Mouse (Mus musculus): ENCODE results near the gene Thrap3. TPM values are rescaled to one million over a fixed set of nuclear protein-coding genes. Genes with fewer than 3 reads are reported as not detected.
A peak's percentile ranks its signal among the peaks of the same experiment; 100 is the strongest.

Gene Thrap3
- total and polyA plus RNA-seq, 3 experiments, result 37.9 to 118 (median 100) TPM

- Histone ChIP-seq H3K36me3 (ENCODE audit: control insufficient read depth, insufficient read depth, low read length) (peaks cover 15% of the 10 kb centered on the region), H3K79me2 (replicated peaks; ENCODE audit: control insufficient read depth, insufficient read depth, low read length) (peaks cover 4% of the 10 kb centered on the region; the same call in 1 of the 2 replicates), H3K9ac (ENCODE audit: low read depth, low read length) (no peak overlapping the region), H3K27me3 (ENCODE audit: control insufficient read depth, insufficient read depth, low read length) (no peaks in the 10 kb centered on the region), H3K27ac (peak overlapping the region; percentile 75), H3K4me1 (ENCODE audit: control insufficient read depth, insufficient read depth, low read length) (peaks cover 19% of the 10 kb centered on the region), H3K4me3 (no peak overlapping the region)
- intact Hi-C loops (cut with DNase I), result no loop called here
- 47% methylated on average over 6 of the region's 6 CpGs for WGBS
- peak; percentile 30 to 68 for DNase-seq
- TF ChIP-seq EP300 (IDR thresholded peaks at IDR 0.05; ENCODE audit: insufficient read depth, low read depth, low read length) (peak; percentile 79; the same call in 1 of the 2 replicates), CTCF (IDR thresholded peaks at IDR 0.05) (no peak), POLR2A (IDR thresholded peaks at IDR 0.05; ENCODE audit: insufficient read depth, low read depth, low read length) (0 out of 2 replicates have a peak, but pooled peaks have one; percentile 23)
These were observed 40.0 kb upstream of the Thrap3 start for GRCm38 (mm10) chr4:126242510-126242909.

- intact Hi-C loops (cut with DNase I), result no loop called here
- peaks cover 3% of the 10 kb centered on the region; the same call in 1 of the 2 replicates for H3K79me2 ChIP-seq (replicated peaks; ENCODE audit: control insufficient read depth, insufficient read depth, low read length)
- peaks cover 21% of the 10 kb centered on the region for H3K4me1 ChIP-seq (ENCODE audit: control insufficient read depth, insufficient read depth, low read length)
- H3K27me3 ChIP-seq (ENCODE audit: control insufficient read depth, insufficient read depth, low read length), result no peaks in the 10 kb centered on the region
- peak overlapping the region; percentile 75 for H3K27ac ChIP-seq
- peak in 1 of 2 experiments; percentile 46 for DNase-seq
- TF ChIP-seq EP300 (IDR thresholded peaks at IDR 0.05; ENCODE audit: insufficient read depth, low read depth, low read length), result no peak
- TF ChIP-seq CTCF (IDR thresholded peaks at IDR 0.05), result no peak
- TF ChIP-seq POLR2A (IDR thresholded peaks at IDR 0.05; ENCODE audit: insufficient read depth, low read depth, low read length), result no peak
- H3K36me3 ChIP-seq (ENCODE audit: control insufficient read depth, insufficient read depth, low read length), result peaks cover 15% of the 10 kb centered on the region
- no peak overlapping the region for H3K9ac ChIP-seq (ENCODE audit: low read depth, low read length)
- WGBS, result 12% methylated on average over 9 of the region's 9 CpGs
- no peak overlapping the region for H3K4me3 ChIP-seq
These were observed 39.4 kb upstream of the Thrap3 start for GRCm38 (mm10) chr4:126241956-126242355.

- intact Hi-C loops (cut with DNase I), result no loop called here
- 80% methylated on average over 13 of the region's 13 CpGs for WGBS
- Histone ChIP-seq H3K4me3 (no peak overlapping the region), H3K9ac (ENCODE audit: low read depth, low read length) (no peak overlapping the region), H3K27ac (peak overlapping the region; percentile 48), H3K4me1 (ENCODE audit: control insufficient read depth, insufficient read depth, low read length) (peaks cover 17% of the 10 kb centered on the region), H3K79me2 (replicated peaks; ENCODE audit: control insufficient read depth, insufficient read depth, low read length) (no peaks in the 10 kb centered on the region), H3K27me3 (ENCODE audit: control insufficient read depth, insufficient read depth, low read length) (no peaks in the 10 kb centered on the region), H3K36me3 (ENCODE audit: control insufficient read depth, insufficient read depth, low read length) (peaks cover 20% of the 10 kb centered on the region)
- DNase-seq, result peak in 1 of 2 experiments; percentile 20
- TF ChIP-seq CTCF (IDR thresholded peaks at IDR 0.05) (no peak), EP300 (IDR thresholded peaks at IDR 0.05; ENCODE audit: insufficient read depth, low read depth, low read length) (no peak), POLR2A (IDR thresholded peaks at IDR 0.05; ENCODE audit: insufficient read depth, low read depth, low read length) (no peak)
These were observed 37.4 kb upstream of the Thrap3 start for GRCm38 (mm10) chr4:126239862-126240475.

GRCm38 (mm10) chr4:126237721-126238242, 35.2 kb upstream of the Thrap3 start:
- peak; percentile 63 to 76 for DNase-seq
- intact Hi-C loops (cut with DNase I), result loop anchor here (1.0 kb wide), 1 partner anchor 19 kb away; the partner anchor contains the start of gene Map7d1
- TF ChIP-seq EP300 (IDR thresholded peaks at IDR 0.05; ENCODE audit: insufficient read depth, low read depth, low read length), result peak; percentile 58
- peak; percentile 58 for TF ChIP-seq CTCF (IDR thresholded peaks at IDR 0.05)
- no peak for TF ChIP-seq POLR2A (IDR thresholded peaks at IDR 0.05; ENCODE audit: insufficient read depth, low read depth, low read length)
- peaks cover 14% of the 10 kb centered on the region for H3K4me1 ChIP-seq (ENCODE audit: control insufficient read depth, insufficient read depth, low read length)
- H3K79me2 ChIP-seq (replicated peaks; ENCODE audit: control insufficient read depth, insufficient read depth, low read length), result no peaks in the 10 kb centered on the region
- peak overlapping the region; percentile 88 for H3K27ac ChIP-seq
- no peaks in the 10 kb centered on the region for H3K27me3 ChIP-seq (ENCODE audit: control insufficient read depth, insufficient read depth, low read length)
- H3K36me3 ChIP-seq (ENCODE audit: control insufficient read depth, insufficient read depth, low read length), result peaks cover 20% of the 10 kb centered on the region
- 22% methylated on average over 5 of the region's 5 CpGs for WGBS
- peak overlapping the region; percentile 48 for H3K9ac ChIP-seq (ENCODE audit: low read depth, low read length)
- no peak overlapping the region for H3K4me3 ChIP-seq

- Histone ChIP-seq H3K4me1 (ENCODE audit: control insufficient read depth, insufficient read depth, low read length) (peaks cover 8% of the 10 kb centered on the region), H3K79me2 (replicated peaks; ENCODE audit: control insufficient read depth, insufficient read depth, low read length) (no peaks in the 10 kb centered on the region), H3K36me3 (ENCODE audit: control insufficient read depth, insufficient read depth, low read length) (peaks cover 20% of the 10 kb centered on the region), H3K27me3 (ENCODE audit: control insufficient read depth, insufficient read depth, low read length) (no peaks in the 10 kb centered on the region), H3K4me3 (no peak overlapping the region), H3K9ac (ENCODE audit: low read depth, low read length) (peak overlapping the region; percentile 60), H3K27ac (peak overlapping the region; percentile 88)
- WGBS, result 59% methylated on average over 62 of the region's 63 CpGs
- TF ChIP-seq POLR2A (IDR thresholded peaks at IDR 0.05; ENCODE audit: insufficient read depth, low read depth, low read length) (no peak), EP300 (IDR thresholded peaks at IDR 0.05; ENCODE audit: insufficient read depth, low read depth, low read length) (no peak), CTCF (IDR thresholded peaks at IDR 0.05) (no peak)
- peak in 1 of 2 experiments; percentile 51 for DNase-seq
- intact Hi-C loops (cut with DNase I), result no loop called here
These were observed 34.1 kb upstream of the Thrap3 start for GRCm38 (mm10) chr4:126236467-126237280.
